17 mouse cellular contexts compared by ENCODE assay signal in genomic region chr4:117831499-117831898, GRCm38 (mm10). TPM values are rescaled to one million over a fixed set of nuclear protein-coding genes. Genes with fewer than 3 reads are reported as not detected.
DNase-seq lines count a peak whose midpoint lies in the region; ATAC-seq lines count a peak whose summit lies in the region.
"Had no signal": no experiment of that assay in that cellular context is flagged by ENCODE, and none has a peak within 500 bp of the region (broad histone marks: within the 10 kb centered on the region; RNA-seq: fewer than 3 reads in every experiment).

No protein-coding gene starts in this region.

- H3K4me2 ChIP-seq in neural tube, embryonic 13.5 days: no peak overlapping the region
- no peak overlapping the region for H3K4me2 ChIP-seq in neural tube, embryonic 15.5 days
- peak overlapping the region; percentile 77 for H3K4me2 ChIP-seq in liver, embryonic 15.5 days
- H3K4me2 ChIP-seq: intestine, embryonic 15.5 days; limb, embryonic 13.5 days; midbrain, embryonic 13.5 days had no signal

- 75% methylated on average over 2 of the region's 2 CpGs for WGBS in heart, embryonic 10.5 days
- 69% methylated on average over 2 of the region's 2 CpGs for WGBS in neural tube, embryonic 13.5 days
- WGBS in neural tube, embryonic 15.5 days: 75% methylated on average over 2 of the region's 2 CpGs
- 52% methylated on average over 2 of the region's 2 CpGs for WGBS in liver, embryonic 15.5 days (ENCODE audit: insufficient replicate concordance)

- no peak overlapping the region for H3K4me3 ChIP-seq in heart, embryonic 10.5 days
- no peak overlapping the region for H3K4me3 ChIP-seq in neural tube, embryonic 13.5 days
- H3K4me3 ChIP-seq in neural tube, embryonic 15.5 days (replicated peaks): no peak overlapping the region
- H3K4me3 ChIP-seq in liver, embryonic 15.5 days (replicated peaks): peak overlapping the region; percentile 37
- H3K4me3 ChIP-seq: intestine, embryonic 15.5 days; layer of hippocampus, adult 2 months; limb, embryonic 13.5 days; midbrain, embryonic 13.5 days had no signal

- ATAC-seq in neural tube, embryonic 13.5 days (ENCODE audit: low read depth): no peak
- no peak for ATAC-seq in neural tube, embryonic 15.5 days (ENCODE audit: low FRiP score)
- ATAC-seq in liver, embryonic 15.5 days (ENCODE audit: insufficient read depth): no peak
- ATAC-seq: activated CD4-positive, CD25-positive, alpha-beta regulatory T cell, adult 4 months; CD4-positive, CD25-positive, alpha-beta regulatory T cell, adult 4 months; intestine, embryonic 15.5 days; midbrain, embryonic 13.5 days had no signal

- peaks cover 31% of the 10 kb centered on the region for H3K4me1 ChIP-seq in heart, embryonic 10.5 days
- peaks cover 22% of the 10 kb centered on the region for H3K4me1 ChIP-seq in neural tube, embryonic 13.5 days (replicated peaks)
- peaks cover 24% of the 10 kb centered on the region for H3K4me1 ChIP-seq in neural tube, embryonic 15.5 days
- peaks cover 68% of the 10 kb centered on the region for H3K4me1 ChIP-seq in liver, embryonic 15.5 days (replicated peaks)

- intact Hi-C loops in heart, postnatal 10 days (cut with DNase I): loop anchor here (2.0 kb wide), 1 partner anchor 251 kb away; no protein-coding TSS in a partner anchor

- H3K9me3 ChIP-seq in heart, embryonic 10.5 days: no peaks in the 10 kb centered on the region
- no peaks in the 10 kb centered on the region for H3K9me3 ChIP-seq in neural tube, embryonic 13.5 days
- H3K9me3 ChIP-seq in neural tube, embryonic 15.5 days (replicated peaks): no peaks in the 10 kb centered on the region
- no peaks in the 10 kb centered on the region for H3K9me3 ChIP-seq in liver, embryonic 15.5 days (replicated peaks)
- H3K9me3 ChIP-seq: intestine, embryonic 15.5 days; limb, embryonic 13.5 days; midbrain, embryonic 13.5 days had no signal

- 0 out of 2 replicates have a peak overlapping the region, but pooled peaks have one; percentile 12 for H3K9ac ChIP-seq in neural tube, embryonic 13.5 days
- no peak overlapping the region for H3K9ac ChIP-seq in neural tube, embryonic 15.5 days (replicated peaks)
- H3K9ac ChIP-seq in liver, embryonic 15.5 days: peak overlapping the region; percentile 67
- H3K9ac ChIP-seq: intestine, embryonic 15.5 days; limb, embryonic 13.5 days; midbrain, embryonic 13.5 days had no signal

- peaks cover 41% of the 10 kb centered on the region for H3K27me3 ChIP-seq in heart, embryonic 10.5 days (ENCODE audit: insufficient read depth, poor library complexity, severe bottlenecking)
- peaks cover 23% of the 10 kb centered on the region for H3K27me3 ChIP-seq in neural tube, embryonic 13.5 days
- H3K27me3 ChIP-seq in neural tube, embryonic 15.5 days (replicated peaks): 0 out of 2 replicates have a peak, but pooled peaks cover 11% of the 10 kb centered on the region
- H3K27me3 ChIP-seq in liver, embryonic 15.5 days: peaks cover 28% of the 10 kb centered on the region
- H3K27me3 ChIP-seq: intestine, embryonic 15.5 days had no signal

- no peaks in the 10 kb centered on the region for H3K36me3 ChIP-seq in heart, embryonic 10.5 days
- H3K36me3 ChIP-seq in neural tube, embryonic 13.5 days: no peaks in the 10 kb centered on the region
- H3K36me3 ChIP-seq in neural tube, embryonic 15.5 days: no peaks in the 10 kb centered on the region
- no peaks in the 10 kb centered on the region for H3K36me3 ChIP-seq in liver, embryonic 15.5 days (replicated peaks)
- H3K36me3 ChIP-seq: intestine, embryonic 15.5 days; limb, embryonic 13.5 days; midbrain, embryonic 13.5 days had no signal

- peak overlapping the region; percentile 37; the same call in 1 of the 2 replicates for H3K27ac ChIP-seq in heart, embryonic 10.5 days
- no peak overlapping the region for H3K27ac ChIP-seq in neural tube, embryonic 13.5 days (replicated peaks)
- no peak overlapping the region for H3K27ac ChIP-seq in neural tube, embryonic 15.5 days (replicated peaks)
- peak overlapping the region; percentile 99 for H3K27ac ChIP-seq in liver, embryonic 15.5 days (replicated peaks)
- H3K27ac ChIP-seq: intestine, embryonic 15.5 days; kidney, postnatal 0 days; layer of hippocampus, adult 2 months; limb, embryonic 13.5 days; midbrain, embryonic 13.5 days had no signal

- no peak for DNase-seq in heart, embryonic 10.5 days (ENCODE audit: low spot score)
- no peak for DNase-seq in heart, postnatal 10 days
- DNase-seq in cerebellum, postnatal 4 days (ENCODE audit: low spot score in 2 of 2): no peak
- no peak for DNase-seq in T-cell, adult 2 months (ENCODE audit: low spot score)
- DNase-seq: adrenal gland, postnatal 25 days; cerebellum, postnatal 14 days; thymus, adult 2 months had no signal

RNA-seq across cellular contexts. Expression of gene Slc6a9, which starts 2.8 kb away (rescaled TPM):
- 12.5 and 12.8 TPM in 2 replicates for polyA plus RNA-seq in heart, embryonic 10.5 days (2016; fragmentation: Nextera tagmentation; extraction: Ambion mirVana)
- total RNA-seq in heart, postnatal 10 days (2021): 1 to 10 TPM; 5.0 to 5.5 TPM
- 29.1 and 31.1 TPM in 2 replicates for polyA plus RNA-seq in neural tube, embryonic 13.5 days (2015; fragmentation: Nextera tagmentation; extraction: Ambion mirVana)
- 51.5 and 52.5 TPM in 2 replicates for polyA plus RNA-seq in neural tube, embryonic 15.5 days (2015; fragmentation: Nextera tagmentation; extraction: Ambion mirVana)
- polyA plus RNA-seq in liver, embryonic 15.5 days (2015; fragmentation: Nextera tagmentation; extraction: Ambion mirVana): 56.1 and 56.4 TPM in 2 replicates

RNA-seq across cellular contexts. Expression of gene Ccdc24, which starts 40.9 kb away (rescaled TPM):
- polyA plus RNA-seq in heart, embryonic 10.5 days (2016; fragmentation: Nextera tagmentation; extraction: Ambion mirVana): 0.79 and 1.0 TPM in 2 replicates
- total RNA-seq in heart, postnatal 10 days (2021): under 1 TPM; 0.36 to 0.55 TPM
- 1.7 and 2.5 TPM in 2 replicates for polyA plus RNA-seq in neural tube, embryonic 13.5 days (2015; fragmentation: Nextera tagmentation; extraction: Ambion mirVana)
- polyA plus RNA-seq in neural tube, embryonic 15.5 days (2015; fragmentation: Nextera tagmentation; extraction: Ambion mirVana): 1.4 and 1.6 TPM in 2 replicates
- polyA plus RNA-seq in liver, embryonic 15.5 days (2015; fragmentation: Nextera tagmentation; extraction: Ambion mirVana): 1.2 TPM in 2 replicates
- polyA plus RNA-seq: activated CD4-positive, CD25-positive, alpha-beta regulatory T cell, adult 4 months; CD4-positive, CD25-positive, alpha-beta regulatory T cell, adult 4 months had no signal

RNA-seq across cellular contexts. Expression of gene B4galt2, which starts 51.8 kb away (rescaled TPM):
- 14.2 and 17.7 TPM in 2 replicates for polyA plus RNA-seq in heart, embryonic 10.5 days (2016; fragmentation: Nextera tagmentation; extraction: Ambion mirVana)
- 10 to 100 TPM; 13.7 to 15.6 TPM for total RNA-seq in heart, postnatal 10 days (2021)
- 43.7 and 45.5 TPM in 2 replicates for polyA plus RNA-seq in neural tube, embryonic 13.5 days (2015; fragmentation: Nextera tagmentation; extraction: Ambion mirVana)
- 49.6 and 58.6 TPM in 2 replicates for polyA plus RNA-seq in neural tube, embryonic 15.5 days (2015; fragmentation: Nextera tagmentation; extraction: Ambion mirVana)
- polyA plus RNA-seq in liver, embryonic 15.5 days (2015; fragmentation: Nextera tagmentation; extraction: Ambion mirVana): 1.0 and 1.4 TPM in 2 replicates
- polyA plus RNA-seq: activated CD4-positive, CD25-positive, alpha-beta regulatory T cell, adult 4 months; CD4-positive, CD25-positive, alpha-beta regulatory T cell, adult 4 months had no signal

RNA-seq across cellular contexts. Expression of gene Atp6v0b, which starts 55.6 kb away (rescaled TPM):
- 208 and 209 TPM in 2 replicates for polyA plus RNA-seq in heart, embryonic 10.5 days (2016; fragmentation: Nextera tagmentation; extraction: Ambion mirVana)
- total RNA-seq in heart, postnatal 10 days (2021): 100 to 1,000 TPM; 133 to 134 TPM
- polyA plus RNA-seq in neural tube, embryonic 13.5 days (2015; fragmentation: Nextera tagmentation; extraction: Ambion mirVana): 442 and 475 TPM in 2 replicates
- polyA plus RNA-seq in neural tube, embryonic 15.5 days (2015; fragmentation: Nextera tagmentation; extraction: Ambion mirVana): 544 and 626 TPM in 2 replicates
- polyA plus RNA-seq in liver, embryonic 15.5 days (2015; fragmentation: Nextera tagmentation; extraction: Ambion mirVana): 168 and 195 TPM in 2 replicates

Comparison
In these comparisons a context has a peak if more than half of its experiments do, and no peak if none do; other contexts are left out.
1. H3K27ac ChIP-seq: peak in heart, embryonic 10.5 days (single experiment) and liver, embryonic 15.5 days (single experiment); none in neural tube, embryonic 13.5 days (single experiment) and neural tube, embryonic 15.5 days (single experiment).